Mouse (Mus musculus): ENCODE results near the gene Olfr460.

DNA sequence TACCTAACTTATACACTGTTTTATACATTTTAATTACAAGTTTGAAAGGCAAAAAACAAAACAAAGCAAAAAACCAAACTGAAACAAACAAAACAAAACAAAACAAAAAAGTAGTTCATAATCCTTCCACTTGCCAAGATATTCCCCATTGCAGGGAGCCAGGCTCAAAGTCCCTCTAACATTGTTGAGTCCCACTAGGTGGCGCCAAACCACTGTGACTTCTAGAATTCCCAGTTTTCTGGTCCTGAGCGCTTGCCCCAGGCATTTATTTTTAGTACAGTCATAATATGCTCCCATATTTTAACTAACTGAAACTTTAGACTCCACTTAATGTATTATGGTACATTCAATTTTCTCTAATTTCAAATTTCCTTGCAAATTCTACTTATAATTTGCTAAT is 48.7 kb downstream of the Olfr460 start:
- TF ChIP-seq MAZ (IDR thresholded peaks at IDR 0.05; ENCODE audit: low read depth, low read length) (no peak), ZC3H11A (IDR thresholded peaks at IDR 0.05; ENCODE audit: low read depth, low read length) (no peak), EP300 (IDR thresholded peaks at IDR 0.05; ENCODE audit: low read depth in 1 of 2, low read length in 2 of 2) (no peak), NELFE (IDR thresholded peaks at IDR 0.05; ENCODE audit: low read depth, low read length) (no peak)

Data from MEL (cell line).